Mouse (Mus musculus) midbrain, embryonic 15.5 days (tissue): Measurements from ENCODE around the gene Shisal2a. TPM values are rescaled to one million over a fixed set of nuclear protein-coding genes. Genes with fewer than 3 reads are reported as not detected.
"Not testable (repeated sequence)": the region's sequence is repeated elsewhere in the genome, so short reads cannot be mapped to it uniquely, and the experiment has no call there.

ENCODE experiments used
- ATAC-seq: fragments of 200-750 bp; cut with Nextera tagmentation; replicated peaks from 2 replicates; pipeline ENCODE4 v1.8.0; 2017; ENCODE audit warnings: moderate TSS enrichment
- H3K27ac ChIP-seq: fragments of 300-500 bp; sonication (generic); 2 replicates; pipeline ENCODE4 v1.5.1; 2015; ENCODE audit warnings: mild to moderate bottlenecking, inconsistent platforms
- H3K27me3 ChIP-seq: fragments of 300-500 bp; sonication (generic); replicated peaks from 2 replicates; pipeline ENCODE4 v1.6.1; 2015; ENCODE audit warnings: inconsistent platforms
- H3K36me3 ChIP-seq: fragments of 300-500 bp; sonication (generic); replicated peaks from 2 replicates; pipeline ENCODE4 v1.6.1; 2015; ENCODE audit warnings: inconsistent platforms
- H3K4me1 ChIP-seq: fragments of 300-500 bp; sonication (generic); 2 replicates; pipeline ENCODE4 v1.6.1; 2015; ENCODE audit warnings: inconsistent platforms
- H3K4me2 ChIP-seq: fragments of 300-500 bp; sonication (generic); 2 replicates; pipeline ENCODE4 v1.6.1; 2015; ENCODE audit warnings: inconsistent platforms, mild to moderate bottlenecking, moderate library complexity
- H3K4me3 ChIP-seq: fragments of 300-500 bp; sonication (generic); 2 replicates; pipeline ENCODE4 v1.5.1; 2015; ENCODE audit warnings: mild to moderate bottlenecking, inconsistent platforms
- H3K9ac ChIP-seq: fragments of 300-500 bp; sonication (generic); 2 replicates; pipeline ENCODE4 v1.6.1; 2015; ENCODE audit warnings: mild to moderate bottlenecking, inconsistent platforms
- H3K9me3 ChIP-seq: fragments of 300-500 bp; sonication (generic); 2 replicates; pipeline ENCODE4 v1.6.1; 2016; ENCODE audit warnings: inconsistent platforms
- WGBS: fragments of 180-500 bp; shearing (Covaris S2); methylation state at CpG from one replicate; pipeline ENCODE4 v1.1.7; 2015; ENCODE audit warnings: mixed read lengths; 5-methylcytosine and 5-hydroxymethylcytosine counted together
- polyA plus RNA-seq: library from polyadenylated mRNA; unstranded; fragments of >200 nt; fragmentation: Nextera tagmentation; extraction: Ambion mirVana; gene quantifications from 2 replicates; pipeline ENCODE4 v1.2.1, GENCODE M21; 2015

Gene Shisal2a
- polyA plus RNA-seq, 1 experiment from 2014 or later: 6.4 TPM

- no peak overlapping the region for H3K4me2 ChIP-seq
- H3K36me3 ChIP-seq: no peaks in the 10 kb centered on the region
- no peak for ATAC-seq
- WGBS: 37% methylated on average over 5 of the region's 5 CpGs
- H3K4me3 ChIP-seq: no peak overlapping the region
- H3K27me3 ChIP-seq: no peaks in the 10 kb centered on the region
- H3K27ac ChIP-seq: no peak overlapping the region
- peaks cover under 1% of the 10 kb centered on the region for H3K4me1 ChIP-seq
- H3K9me3 ChIP-seq: no peaks in the 10 kb centered on the region
- no peak overlapping the region for H3K9ac ChIP-seq
Measured at GRCm38 (mm10) chr4:108369254-108369653, 13.9 kb downstream of the Shisal2a start.

- Histone ChIP-seq H3K4me1 (peaks cover 41% of the 10 kb centered on the region), H3K36me3 (no peaks in the 10 kb centered on the region), H3K27ac (no peak overlapping the region), H3K4me3 (no peak overlapping the region), H3K9me3 (no peaks in the 10 kb centered on the region), H3K4me2 (no peak overlapping the region), H3K27me3 (no peaks in the 10 kb centered on the region), H3K9ac (no peak overlapping the region)
- WGBS: 14% methylated on average over 5 of the region's 5 CpGs
- ATAC-seq: no peak
Measured at GRCm38 (mm10) chr4:108364111-108364476, 19.1 kb downstream of the Shisal2a start.

GRCm38 (mm10) chr4:108363355-108364110 lies 19.6 kb downstream of the Shisal2a start:
- Histone ChIP-seq H3K9ac (no peak overlapping the region), H3K9me3 (no peaks in the 10 kb centered on the region), H3K27ac (peak overlapping the region; percentile 65), H3K27me3 (no peaks in the 10 kb centered on the region), H3K4me1 (peaks cover 47% of the 10 kb centered on the region), H3K4me2 (no peak overlapping the region), H3K36me3 (no peaks in the 10 kb centered on the region), H3K4me3 (no peak overlapping the region)
- no peak for ATAC-seq
- WGBS: 13% methylated on average over 7 of the region's 7 CpGs

DNA sequence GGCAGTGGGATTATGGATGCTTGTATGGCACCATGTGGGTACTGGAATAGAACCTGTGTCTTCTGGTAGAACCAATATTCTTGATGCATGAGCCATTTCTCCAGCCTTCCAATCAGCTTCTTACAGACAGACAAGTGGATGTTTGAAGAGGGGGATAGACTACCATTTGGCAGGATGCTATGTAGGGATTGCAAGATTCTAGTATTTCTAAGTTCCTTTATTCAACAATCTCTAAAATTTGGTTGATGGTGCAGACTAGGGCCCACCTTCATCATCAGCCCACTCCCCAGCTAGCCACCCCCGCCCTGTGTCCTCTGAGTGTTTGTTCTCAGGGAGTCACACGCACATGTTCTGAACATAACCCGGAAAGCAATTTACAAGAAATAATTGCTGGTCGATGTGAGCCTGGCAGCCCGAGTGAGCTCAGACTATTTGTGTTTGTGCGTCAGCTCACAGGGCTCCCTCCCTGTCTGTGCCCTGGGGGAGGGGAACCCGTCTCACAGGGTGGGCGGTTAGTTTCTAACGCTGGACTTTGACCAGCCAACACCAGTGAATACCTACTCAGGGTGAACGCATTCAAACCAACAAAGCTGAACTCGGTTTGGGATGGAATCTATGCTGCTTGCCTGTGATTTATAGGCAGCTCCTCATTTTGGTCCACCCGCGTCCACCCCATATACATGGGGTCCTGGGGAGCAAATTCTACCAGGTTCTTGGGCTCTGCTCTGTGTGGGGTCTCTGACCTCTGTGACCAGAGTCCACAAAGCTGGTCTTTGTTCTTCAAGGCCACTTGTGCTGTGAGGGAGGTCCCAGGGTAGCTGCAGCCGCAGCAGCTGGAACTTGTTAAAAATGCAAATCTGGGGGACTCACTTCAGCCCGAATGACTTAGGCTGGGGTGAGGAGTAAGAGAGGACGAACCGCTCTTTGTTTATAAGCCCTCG lies 20.6 kb downstream of the Shisal2a start:
- WGBS: 4% methylated on average over 18 of the region's 18 CpGs
- no peak overlapping the region for H3K9ac ChIP-seq
- no peak overlapping the region for H3K4me3 ChIP-seq
- H3K9me3 ChIP-seq: no peaks in the 10 kb centered on the region
- peak overlapping the region; percentile 65 for H3K27ac ChIP-seq
- no peak for ATAC-seq
- no peaks in the 10 kb centered on the region for H3K27me3 ChIP-seq
- no peak overlapping the region for H3K4me2 ChIP-seq
- H3K4me1 ChIP-seq: peaks cover 53% of the 10 kb centered on the region
- H3K36me3 ChIP-seq: no peaks in the 10 kb centered on the region

DNA sequence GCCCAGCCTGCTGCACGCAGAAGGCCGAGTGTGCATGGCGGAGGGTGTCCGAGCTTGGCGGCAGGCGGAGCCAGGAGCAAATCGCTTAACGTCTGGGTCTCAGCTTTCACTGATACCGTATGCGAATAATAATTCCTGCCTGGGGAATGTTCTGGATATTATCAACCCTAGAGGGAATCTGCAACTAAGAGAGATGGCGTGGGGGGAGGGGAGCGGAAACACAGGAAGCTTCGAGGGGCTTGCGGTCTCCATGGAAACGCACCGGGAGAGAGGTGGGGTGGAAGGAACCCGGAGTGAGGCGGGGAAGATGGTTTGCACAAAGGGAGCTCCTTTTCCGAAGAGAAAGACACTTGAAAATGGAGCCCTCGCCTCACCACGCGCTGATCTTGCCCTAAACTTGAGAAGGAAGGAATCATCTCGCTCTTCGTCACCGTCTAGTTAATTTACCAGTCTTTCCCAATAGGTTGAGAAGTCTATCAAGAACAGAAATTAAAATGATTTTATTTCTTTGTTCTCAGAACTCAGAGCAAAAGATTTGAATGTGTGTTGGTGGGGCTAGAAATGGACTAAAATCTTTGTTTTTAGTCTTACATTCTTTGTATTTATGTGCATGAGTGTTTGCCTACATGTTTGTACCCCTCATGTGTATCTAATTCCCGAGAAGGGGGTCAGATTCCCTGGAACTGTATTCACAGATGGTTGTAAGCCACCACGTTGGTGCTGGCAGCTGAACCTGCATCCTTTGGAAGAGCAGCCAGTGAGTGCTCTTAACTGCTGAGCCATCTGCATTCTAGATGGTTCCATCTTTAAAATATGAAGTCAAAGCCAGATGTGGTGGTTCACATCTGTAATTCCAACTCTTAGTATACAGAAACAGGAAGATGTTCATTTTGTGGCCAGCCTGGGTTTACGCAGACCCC lies 22.8 kb downstream of the Shisal2a start:
- 5% methylated on average over 28 of the region's 28 CpGs for WGBS
- peaks cover 53% of the 10 kb centered on the region for H3K4me1 ChIP-seq
- H3K4me3 ChIP-seq: peak overlapping the region; percentile 11
- peak; percentile 91 for ATAC-seq
- no peaks in the 10 kb centered on the region for H3K27me3 ChIP-seq
- H3K9me3 ChIP-seq: no peaks in the 10 kb centered on the region
- H3K4me2 ChIP-seq: peak overlapping the region; percentile 37
- peak overlapping the region; percentile 24; the same call in 1 of the 2 replicates for H3K9ac ChIP-seq
- peak overlapping the region; percentile 95 for H3K27ac ChIP-seq
- no peaks in the 10 kb centered on the region for H3K36me3 ChIP-seq

DNA sequence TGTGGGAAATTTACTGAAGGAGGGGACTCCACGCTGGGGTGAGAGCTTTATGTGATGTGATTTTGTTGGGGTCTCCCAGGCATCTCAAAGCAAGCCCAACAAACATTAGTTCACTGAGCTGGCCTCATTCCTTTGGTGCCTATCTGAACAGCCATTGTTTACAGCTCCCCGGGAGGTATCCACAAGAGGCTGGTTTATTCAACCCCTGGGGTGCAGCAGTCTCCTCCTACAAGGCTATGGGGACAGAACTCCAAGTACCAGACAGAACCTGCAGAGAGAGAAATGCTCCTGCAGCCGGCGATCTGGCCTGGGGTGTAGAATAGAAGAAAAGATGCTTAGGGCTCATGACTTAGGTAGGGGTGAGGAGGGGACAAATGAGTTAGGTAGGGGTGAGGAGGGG lies 24.7 kb downstream of the Shisal2a start:
- peaks cover 49% of the 10 kb centered on the region for H3K4me1 ChIP-seq
- 20% methylated on average over 4 of the region's 4 CpGs for WGBS
- no peak for ATAC-seq
- peak overlapping the region; percentile 95 for H3K27ac ChIP-seq
- H3K4me2 ChIP-seq: no peak overlapping the region
- no peaks in the 10 kb centered on the region for H3K9me3 ChIP-seq
- H3K36me3 ChIP-seq: no peaks in the 10 kb centered on the region
- H3K27me3 ChIP-seq: no peaks in the 10 kb centered on the region
- no peak overlapping the region for H3K4me3 ChIP-seq
- H3K9ac ChIP-seq: no peak overlapping the region

DNA sequence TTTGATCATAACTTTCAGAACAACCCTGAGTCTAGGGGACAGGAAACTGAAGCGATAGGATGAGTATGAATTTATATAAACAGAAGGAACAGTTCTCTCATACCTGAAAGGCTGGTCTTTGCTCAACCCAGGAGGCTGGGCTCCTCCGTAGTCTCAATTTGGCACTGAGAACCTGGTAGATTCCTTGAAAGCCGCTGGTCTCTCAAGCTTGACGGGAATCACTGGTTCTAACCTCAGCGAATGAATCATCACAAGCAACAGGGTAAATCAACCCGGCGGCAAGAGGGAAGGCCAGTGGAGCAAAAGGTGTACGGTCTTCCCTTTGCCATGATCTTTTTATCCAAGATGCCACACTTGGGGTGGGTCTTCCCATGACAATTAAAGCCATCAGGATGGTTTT lies 25.7 kb downstream of the Shisal2a start:
- H3K27me3 ChIP-seq: no peaks in the 10 kb centered on the region
- H3K9me3 ChIP-seq: no peaks in the 10 kb centered on the region
- H3K4me2 ChIP-seq: no peak overlapping the region
- peaks cover 38% of the 10 kb centered on the region for H3K4me1 ChIP-seq
- ATAC-seq: no peak
- H3K4me3 ChIP-seq: no peak overlapping the region
- WGBS: 94% methylated on average over 8 of the region's 8 CpGs
- H3K9ac ChIP-seq: no peak overlapping the region
- no peaks in the 10 kb centered on the region for H3K36me3 ChIP-seq
- H3K27ac ChIP-seq: no peak overlapping the region

DNA sequence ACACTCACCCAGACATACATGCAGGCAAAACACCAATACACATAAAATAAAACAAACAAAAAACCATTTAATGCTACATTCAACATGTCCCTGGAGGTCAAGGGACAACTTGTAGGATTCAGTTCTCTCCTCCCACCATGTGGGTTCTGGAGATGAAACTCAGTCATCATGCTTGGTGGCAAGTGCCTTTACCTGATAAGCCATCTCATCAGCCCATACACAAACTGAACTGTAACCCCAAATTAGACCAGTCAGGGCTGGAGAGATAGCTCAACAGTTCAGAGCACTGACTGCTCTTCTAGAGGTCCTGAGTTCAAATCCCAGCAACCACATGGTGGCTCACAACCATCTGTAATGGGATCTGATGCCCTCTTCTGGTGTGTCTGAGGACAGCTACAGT lies 29.6 kb downstream of the Shisal2a start:
- H3K4me2 ChIP-seq, H3K27me3 ChIP-seq, H3K27ac ChIP-seq, ATAC-seq, H3K36me3 ChIP-seq, H3K4me3 ChIP-seq, H3K9ac ChIP-seq, H3K9me3 ChIP-seq: not testable (repeated sequence)
- H3K4me1 ChIP-seq: peaks cover 16% of the 10 kb centered on the region

- Histone ChIP-seq H3K27me3 (no peaks in the 10 kb centered on the region), H3K4me2 (no peak overlapping the region), H3K36me3 (no peaks in the 10 kb centered on the region), H3K9ac (no peak overlapping the region), H3K4me3 (no peak overlapping the region), H3K9me3 (no peaks in the 10 kb centered on the region), H3K4me1 (peaks cover 10% of the 10 kb centered on the region), H3K27ac (peak overlapping the region; percentile 34; the same call in 1 of the 2 replicates)
- 10% methylated on average over 8 of the region's 8 CpGs for WGBS
- ATAC-seq: peak; percentile 69; the same call in 1 of the 2 replicates
Measured at GRCm38 (mm10) chr4:108350819-108351218, 32.3 kb downstream of the Shisal2a start.

- no peak overlapping the region for H3K9ac ChIP-seq
- no peak overlapping the region for H3K4me3 ChIP-seq
- no peak overlapping the region for H3K4me2 ChIP-seq
- WGBS: 46% methylated on average over 8 of the region's 8 CpGs
- no peak overlapping the region for H3K27ac ChIP-seq
- H3K27me3 ChIP-seq: no peaks in the 10 kb centered on the region
- no peaks in the 10 kb centered on the region for H3K9me3 ChIP-seq
- ATAC-seq: no peak
- no peaks in the 10 kb centered on the region for H3K36me3 ChIP-seq
- H3K4me1 ChIP-seq: peaks cover 10% of the 10 kb centered on the region
Measured at GRCm38 (mm10) chr4:108349836-108350547, 33.2 kb downstream of the Shisal2a start.

DNA sequence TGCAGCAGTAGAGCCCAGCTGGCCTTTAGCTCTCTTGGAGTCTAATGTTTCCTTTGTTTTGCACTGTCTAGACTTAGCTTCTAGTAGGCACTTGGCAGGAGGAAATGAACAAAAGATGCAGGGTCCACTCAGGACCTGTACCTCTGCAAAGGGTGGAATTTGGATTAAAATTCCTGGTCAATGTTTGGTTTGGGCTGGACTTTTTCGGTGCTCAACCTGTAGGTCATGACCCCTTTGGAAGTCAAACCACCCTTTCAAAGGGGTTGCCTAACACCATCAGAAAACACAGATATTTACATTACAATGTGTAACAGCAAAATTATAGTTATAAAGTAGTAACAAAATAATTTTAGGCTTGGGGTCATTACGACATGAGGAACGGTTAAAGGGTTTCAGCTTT lies 34.1 kb downstream of the Shisal2a start:
- no peak for ATAC-seq
- 86% methylated on average over 3 of the region's 3 CpGs for WGBS
- no peak overlapping the region for H3K4me3 ChIP-seq
- no peak overlapping the region for H3K4me2 ChIP-seq
- H3K9me3 ChIP-seq: no peaks in the 10 kb centered on the region
- H3K27me3 ChIP-seq: no peaks in the 10 kb centered on the region
- no peaks in the 10 kb centered on the region for H3K36me3 ChIP-seq
- H3K4me1 ChIP-seq: peaks cover 12% of the 10 kb centered on the region
- H3K27ac ChIP-seq: no peak overlapping the region
- no peak overlapping the region for H3K9ac ChIP-seq
